Comparison of ENCODE assay signal across 14 mouse cellular contexts in genomic region chr7:89367643-89368042, GRCm38 (mm10). TPM values are rescaled to one million over a fixed set of nuclear protein-coding genes. Genes with fewer than 3 reads are reported as not detected.
DNase-seq lines count a peak whose midpoint lies in the region; ATAC-seq lines count a peak whose summit lies in the region.
"Had no signal": no experiment of that assay in that cellular context is flagged by ENCODE, and none has a peak within 500 bp of the region (broad histone marks: within the 10 kb centered on the region; RNA-seq: fewer than 3 reads in every experiment).

No protein-coding gene starts in this region.

- no peaks in the 10 kb centered on the region for H3K9me3 ChIP-seq in heart, embryonic 10.5 days
- H3K9me3 ChIP-seq in liver, embryonic 12.5 days (replicated peaks): no peaks in the 10 kb centered on the region

- 5% methylated on average over 3 of the region's 3 CpGs for WGBS in heart, embryonic 10.5 days
- WGBS in liver, embryonic 12.5 days (ENCODE audit: insufficient replicate concordance): 0% methylated on average over 3 of the region's 3 CpGs

- intact Hi-C loops in heart, postnatal 25 days (cut with DNase I): loop anchor here (10.0 kb wide), 1 partner anchor 193 kb away; no protein-coding TSS in a partner anchor

- peak; percentile 87 for ATAC-seq in liver, embryonic 12.5 days

- no peak overlapping the region for H3K4me2 ChIP-seq in liver, embryonic 12.5 days

- H3K4me1 ChIP-seq in heart, embryonic 10.5 days: peaks cover 40% of the 10 kb centered on the region
- H3K4me1 ChIP-seq in liver, embryonic 12.5 days: peaks cover 13% of the 10 kb centered on the region

- peak overlapping the region; percentile 83 for H3K27ac ChIP-seq in heart, embryonic 10.5 days
- peak overlapping the region; percentile 46 for H3K27ac ChIP-seq in liver, embryonic 12.5 days
- H3K27ac ChIP-seq: gastrocnemius, adult 2 months had no signal

- peak; percentile 92 for DNase-seq in heart, embryonic 10.5 days (ENCODE audit: low spot score)
- no peak for DNase-seq in heart, postnatal 25 days (ENCODE audit: low spot score)
- DNase-seq in 3T3-L1 (ENCODE audit: low read depth, low spot score): peak; percentile 5
- peak; percentile 41 for DNase-seq in embryo, embryonic 9.5 days (ENCODE audit: extremely low spot score)
- no peak for DNase-seq in cerebellum, adult 9-10 months
- DNase-seq in cerebellum, postnatal 36 days: no peak
- DNase-seq in layer of hippocampus, adult 8-10 months (ENCODE audit: low spot score in 2 of 2): no peak
- DNase-seq: adrenal gland, postnatal 10 days; gastrocnemius, adult 2 months; kidney, adult 11 months; layer of hippocampus, postnatal 36 days; spleen, adult 18-20 months; thymus, adult 18-20 months had no signal

- no peaks in the 10 kb centered on the region for H3K36me3 ChIP-seq in heart, embryonic 10.5 days
- no peaks in the 10 kb centered on the region for H3K36me3 ChIP-seq in liver, embryonic 12.5 days

- peak overlapping the region; percentile 24; the same call in 1 of the 2 replicates for H3K4me3 ChIP-seq in heart, embryonic 10.5 days
- no peak overlapping the region for H3K4me3 ChIP-seq in liver, embryonic 12.5 days
- H3K4me3 ChIP-seq: gastrocnemius, adult 2 months had no signal

- H3K27me3 ChIP-seq in heart, embryonic 10.5 days (ENCODE audit: insufficient read depth, poor library complexity, severe bottlenecking): no peaks in the 10 kb centered on the region
- no peaks in the 10 kb centered on the region for H3K27me3 ChIP-seq in liver, embryonic 12.5 days (replicated peaks)

- H3K9ac ChIP-seq in liver, embryonic 12.5 days: no peak overlapping the region

RNA-seq across cellular contexts. Expression of gene Tmem135, which starts 36.4 kb away (rescaled TPM):
- polyA plus RNA-seq in heart, embryonic 10.5 days (2016; fragmentation: Nextera tagmentation; extraction: Ambion mirVana): 29.2 and 30.1 TPM in 2 replicates
- total RNA-seq in heart, postnatal 25 days (2021): 10 to 100 TPM; 42.5 to 49.6 TPM
- polyA plus RNA-seq in liver, embryonic 12.5 days (2016; fragmentation: Nextera tagmentation; extraction: Ambion mirVana): 16.0 and 16.7 TPM in 2 replicates
- total RNA-seq in layer of hippocampus, adult 8-10 months (2022): 10 to 100 TPM; 59.4 to 69.6 (median 64.9) TPM

RNA-seq across cellular contexts. Expression of gene Fzd4, which starts 36.5 kb away (rescaled TPM):
- 9.2 and 9.7 TPM in 2 replicates for polyA plus RNA-seq in heart, embryonic 10.5 days (2016; fragmentation: Nextera tagmentation; extraction: Ambion mirVana)
- 10 to 100 TPM; 29.0 to 35.7 TPM for total RNA-seq in heart, postnatal 25 days (2021)
- polyA plus RNA-seq in liver, embryonic 12.5 days (2016; fragmentation: Nextera tagmentation; extraction: Ambion mirVana): 3.5 and 4.5 TPM in 2 replicates
- total RNA-seq in layer of hippocampus, adult 8-10 months (2022): 1 to 10 TPM; 6.2 to 7.4 (median 6.5) TPM

Comparison
In these comparisons a context has a peak if more than half of its experiments do, and no peak if none do; other contexts are left out.
1. DNase-seq: peak in heart, embryonic 10.5 days (single experiment), 3T3-L1 (single experiment) and embryo, embryonic 9.5 days (single experiment); none in heart, postnatal 25 days (single experiment), cerebellum, adult 9-10 months (single experiment), cerebellum, postnatal 36 days (0 of 2) and layer of hippocampus, adult 8-10 months (0 of 2).